Mouse (Mus musculus) stomach, postnatal 0 days (tissue): ENCODE data around the gene Gm39566.

ENCODE experiments used
- CTCF ChIP-seq: IDR thresholded peaks from 2 replicates; pipeline ENCODE4 v1.5.1; 2016; ENCODE audit warnings: antibody characterized with exemption, low read depth, mild to moderate bottlenecking, moderate library complexity
- EP300 ChIP-seq: optimal IDR thresholded peaks from 2 replicates; pipeline ENCODE3; 2016; ENCODE audit warnings: antibody characterized with exemption

DNA sequence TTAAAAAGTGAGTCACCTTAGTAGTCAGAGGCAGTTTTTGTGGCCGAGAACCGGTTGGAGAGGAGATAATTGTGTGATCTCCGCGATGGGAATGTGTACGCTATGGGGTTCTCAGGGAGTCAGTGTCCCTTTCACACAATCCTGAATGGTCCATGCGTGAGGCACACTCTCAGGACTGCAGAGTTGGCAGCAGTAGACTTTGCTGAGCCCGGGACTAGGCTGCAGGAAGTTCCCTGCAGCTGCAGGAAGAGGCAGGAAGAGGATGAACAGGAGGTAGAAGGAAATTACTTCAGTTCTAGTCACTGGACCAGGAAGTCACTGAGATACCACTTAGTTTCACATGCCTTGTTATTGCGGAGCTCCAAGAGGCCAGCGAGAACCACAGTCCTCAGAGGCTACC lies 34.0 kb upstream of the Gm39566 start:
- TF ChIP-seq EP300 (no peak), CTCF (no peak)
